Mouse (Mus musculus): ENCODE results near the gene Krt20.
A peak's percentile ranks its signal among the peaks of the same experiment; 100 is the strongest.

Krt20 gene

GRCm38 (mm10) chr11:99463155-99463554 lies 25.2 kb upstream of the Krt20 start:
- Histone ChIP-seq H3K9me3 (ENCODE audit: low read length) (no peaks in the 10 kb centered on the region), H3K4me1 (replicated peaks; ENCODE audit: low read depth, low read length) (peaks cover 11% of the 10 kb centered on the region), H3K4me3 (replicated peaks; ENCODE audit: low read length) (no peak overlapping the region), H3K36me3 (ENCODE audit: insufficient read depth, low read length) (no peaks in the 10 kb centered on the region), H3K27me3 (ENCODE audit: insufficient read depth, low read length) (no peaks in the 10 kb centered on the region)
- no peak for TF ChIP-seq POU5F1 (IDR thresholded peaks at IDR 0.05; ENCODE audit: borderline replicate concordance, low read length)
- TF ChIP-seq NANOG (IDR thresholded peaks at IDR 0.05; ENCODE audit: borderline replicate concordance, low read length) = no peak
- peak; percentile 61 for TF ChIP-seq CTCF (conservative IDR thresholded peaks at IDR 0.05; ENCODE audit: low read length)

GRCm38 (mm10) chr11:99461736-99462135 lies 23.8 kb upstream of the Krt20 start:
- Histone ChIP-seq H3K4me3 (replicated peaks; ENCODE audit: low read length) (no peak overlapping the region), H3K27me3 (ENCODE audit: insufficient read depth, low read length) (no peaks in the 10 kb centered on the region), H3K9me3 (ENCODE audit: low read length) (no peaks in the 10 kb centered on the region), H3K4me1 (replicated peaks; ENCODE audit: low read depth, low read length) (peaks cover 11% of the 10 kb centered on the region), H3K36me3 (ENCODE audit: insufficient read depth, low read length) (no peaks in the 10 kb centered on the region)
- TF ChIP-seq POU5F1 (IDR thresholded peaks at IDR 0.05; ENCODE audit: borderline replicate concordance, low read length) (no peak), CTCF (conservative IDR thresholded peaks at IDR 0.05; ENCODE audit: low read length) (no peak), NANOG (IDR thresholded peaks at IDR 0.05; ENCODE audit: borderline replicate concordance, low read length) (no peak)

GRCm38 (mm10) chr11:99458887-99459286 lies 20.9 kb upstream of the Krt20 start:
- Histone ChIP-seq H3K36me3 (ENCODE audit: insufficient read depth, low read length) (no peaks in the 10 kb centered on the region), H3K9me3 (ENCODE audit: low read length) (no peaks in the 10 kb centered on the region), H3K4me1 (replicated peaks; ENCODE audit: low read depth, low read length) (peaks cover 22% of the 10 kb centered on the region), H3K4me3 (replicated peaks; ENCODE audit: low read length) (no peak overlapping the region), H3K27me3 (ENCODE audit: insufficient read depth, low read length) (no peaks in the 10 kb centered on the region)
- TF ChIP-seq CTCF (conservative IDR thresholded peaks at IDR 0.05; ENCODE audit: low read length) (no peak), POU5F1 (IDR thresholded peaks at IDR 0.05; ENCODE audit: borderline replicate concordance, low read length) (no peak), NANOG (IDR thresholded peaks at IDR 0.05; ENCODE audit: borderline replicate concordance, low read length) (no peak)

- H3K4me3 ChIP-seq (replicated peaks; ENCODE audit: low read length) = no peak overlapping the region
- H3K4me1 ChIP-seq (replicated peaks; ENCODE audit: low read depth, low read length) = peaks cover 18% of the 10 kb centered on the region
- H3K27me3 ChIP-seq (ENCODE audit: insufficient read depth, low read length) = no peaks in the 10 kb centered on the region
- no peak for TF ChIP-seq CTCF (conservative IDR thresholded peaks at IDR 0.05; ENCODE audit: low read length)
- TF ChIP-seq POU5F1 (IDR thresholded peaks at IDR 0.05; ENCODE audit: borderline replicate concordance, low read length) = no peak
- TF ChIP-seq NANOG (IDR thresholded peaks at IDR 0.05; ENCODE audit: borderline replicate concordance, low read length) = no peak
- H3K36me3 ChIP-seq (ENCODE audit: insufficient read depth, low read length) = no peaks in the 10 kb centered on the region
- H3K9me3 ChIP-seq (ENCODE audit: low read length) = no peaks in the 10 kb centered on the region
Measured at GRCm38 (mm10) chr11:99454759-99455158, 16.8 kb upstream of the Krt20 start.

GRCm38 (mm10) chr11:99454044-99454443 lies 16.1 kb upstream of the Krt20 start:
- TF ChIP-seq POU5F1 (IDR thresholded peaks at IDR 0.05; ENCODE audit: borderline replicate concordance, low read length) (no peak), CTCF (conservative IDR thresholded peaks at IDR 0.05; ENCODE audit: low read length) (no peak), NANOG (IDR thresholded peaks at IDR 0.05; ENCODE audit: borderline replicate concordance, low read length) (no peak)
- peaks cover 15% of the 10 kb centered on the region for H3K4me1 ChIP-seq (replicated peaks; ENCODE audit: low read depth, low read length)
- H3K36me3 ChIP-seq (ENCODE audit: insufficient read depth, low read length) = no peaks in the 10 kb centered on the region
- no peak overlapping the region for H3K4me3 ChIP-seq (replicated peaks; ENCODE audit: low read length)
- no peaks in the 10 kb centered on the region for H3K9me3 ChIP-seq (ENCODE audit: low read length)
- no peaks in the 10 kb centered on the region for H3K27me3 ChIP-seq (ENCODE audit: insufficient read depth, low read length)

GRCm38 (mm10) chr11:99448769-99449168 lies 10.8 kb upstream of the Krt20 start:
- Histone ChIP-seq H3K36me3 (ENCODE audit: insufficient read depth, low read length) (no peaks in the 10 kb centered on the region), H3K4me1 (replicated peaks; ENCODE audit: low read depth, low read length) (no peaks in the 10 kb centered on the region), H3K4me3 (replicated peaks; ENCODE audit: low read length) (no peak overlapping the region), H3K27me3 (ENCODE audit: insufficient read depth, low read length) (peaks cover 2% of the 10 kb centered on the region; the same call in 1 of the 2 replicates), H3K9me3 (ENCODE audit: low read length) (no peaks in the 10 kb centered on the region)
- TF ChIP-seq CTCF (conservative IDR thresholded peaks at IDR 0.05; ENCODE audit: low read length) (no peak), NANOG (IDR thresholded peaks at IDR 0.05; ENCODE audit: borderline replicate concordance, low read length) (no peak), POU5F1 (IDR thresholded peaks at IDR 0.05; ENCODE audit: borderline replicate concordance, low read length) (no peak)

DNA sequence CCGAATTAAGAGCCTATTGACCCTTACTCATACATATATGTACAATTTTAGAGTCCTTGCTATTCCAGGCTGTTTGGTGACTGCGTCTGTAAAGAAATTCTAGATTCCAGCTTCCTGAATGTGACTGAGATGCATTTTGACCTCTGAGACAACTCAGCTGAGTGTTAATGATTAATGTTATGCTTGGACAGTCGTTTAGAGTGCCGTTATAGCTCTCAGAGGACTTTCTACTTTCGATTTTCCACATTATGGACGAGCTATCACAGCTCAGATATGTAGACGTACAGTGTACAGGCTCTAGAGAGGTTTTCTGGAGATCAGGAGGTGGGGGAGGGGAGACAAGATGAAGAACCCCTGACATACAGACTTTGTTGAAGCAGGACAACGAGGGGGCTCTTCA lies 3.3 kb upstream of the Krt20 start:
- H3K36me3 ChIP-seq (ENCODE audit: insufficient read depth, low read length) = no peaks in the 10 kb centered on the region
- H3K27me3 ChIP-seq (ENCODE audit: insufficient read depth, low read length) = no peaks in the 10 kb centered on the region
- TF ChIP-seq NANOG (IDR thresholded peaks at IDR 0.05; ENCODE audit: borderline replicate concordance, low read length) = no peak
- no peak overlapping the region for H3K4me3 ChIP-seq (replicated peaks; ENCODE audit: low read length)
- H3K4me1 ChIP-seq (replicated peaks; ENCODE audit: low read depth, low read length) = peaks cover 18% of the 10 kb centered on the region
- H3K9me3 ChIP-seq (ENCODE audit: low read length) = no peaks in the 10 kb centered on the region

DNA sequence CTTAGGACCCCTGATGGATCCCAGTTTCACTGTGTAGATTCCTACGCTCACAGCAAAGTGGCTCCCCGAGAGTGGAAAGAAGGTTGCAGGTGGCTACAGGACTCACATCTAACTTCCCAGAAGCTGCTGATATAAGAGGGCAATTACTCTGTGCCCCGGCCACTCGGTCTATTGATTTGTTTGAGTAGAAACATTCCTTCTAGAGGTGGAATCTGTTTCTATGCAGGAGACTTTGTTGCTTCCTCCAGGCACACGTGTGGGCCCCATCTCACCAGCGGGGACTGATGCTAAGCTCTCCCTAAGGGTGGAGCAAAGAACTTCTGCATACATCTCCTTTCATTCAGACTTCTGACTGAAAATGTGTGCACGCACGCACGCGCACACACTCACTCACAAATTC lies 1.5 kb upstream of the Krt20 start:
- TF ChIP-seq CTCF (conservative IDR thresholded peaks at IDR 0.05; ENCODE audit: low read length) = no peak
- no peak for TF ChIP-seq NANOG (IDR thresholded peaks at IDR 0.05; ENCODE audit: borderline replicate concordance, low read length)
- no peak for TF ChIP-seq POU5F1 (IDR thresholded peaks at IDR 0.05; ENCODE audit: borderline replicate concordance, low read length)
- Histone ChIP-seq H3K36me3 (ENCODE audit: insufficient read depth, low read length) (no peaks in the 10 kb centered on the region), H3K4me3 (replicated peaks; ENCODE audit: low read length) (no peak overlapping the region), H3K9me3 (ENCODE audit: low read length) (no peaks in the 10 kb centered on the region), H3K27me3 (ENCODE audit: insufficient read depth, low read length) (no peaks in the 10 kb centered on the region), H3K4me1 (replicated peaks; ENCODE audit: low read depth, low read length) (peaks cover 18% of the 10 kb centered on the region)

DNA sequence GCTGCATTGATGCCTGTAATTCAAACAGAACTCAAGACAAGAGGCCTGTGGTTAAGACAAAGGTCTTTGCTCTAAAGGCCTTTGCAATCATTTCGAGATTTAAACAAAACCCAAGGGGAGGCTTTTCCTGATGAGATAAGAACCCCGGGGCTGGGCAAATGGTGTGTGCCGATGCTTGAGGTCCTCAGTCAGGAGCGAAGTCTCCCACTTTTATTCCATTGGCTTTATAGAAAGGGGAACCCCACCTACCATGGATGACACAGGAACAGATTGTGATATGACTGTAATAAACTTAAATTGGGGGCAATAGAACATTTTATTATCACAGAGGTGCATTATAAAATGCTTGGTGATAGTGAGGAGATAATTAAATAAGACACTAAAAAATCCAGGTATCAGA lies 1.3 kb downstream of the Krt20 start:
- TF ChIP-seq NANOG (IDR thresholded peaks at IDR 0.05; ENCODE audit: borderline replicate concordance, low read length) (no peak), POU5F1 (IDR thresholded peaks at IDR 0.05; ENCODE audit: borderline replicate concordance, low read length) (no peak), CTCF (conservative IDR thresholded peaks at IDR 0.05; ENCODE audit: low read length) (no peak)
- Histone ChIP-seq H3K9me3 (ENCODE audit: low read length) (no peaks in the 10 kb centered on the region), H3K27me3 (ENCODE audit: insufficient read depth, low read length) (no peaks in the 10 kb centered on the region; the same call in 1 of the 2 replicates), H3K36me3 (ENCODE audit: insufficient read depth, low read length) (no peaks in the 10 kb centered on the region), H3K4me3 (replicated peaks; ENCODE audit: low read length) (no peak overlapping the region), H3K4me1 (replicated peaks; ENCODE audit: low read depth, low read length) (peaks cover 12% of the 10 kb centered on the region)

All from E14TG2a.4 (cell line).